Mouse (Mus musculus) liver, adult 2 months (tissue): Measurements from ENCODE around the gene Rapgef5.

Experiments used
- CTCF ChIP-seq: fragments of 200-500 bp; IDR thresholded peaks from 2 replicates; pipeline ENCODE4 v1.5.1; 2011; ENCODE audit warnings: low read depth, low read length, control low read depth
- POLR2A ChIP-seq: fragments of 200-500 bp; IDR thresholded peaks from 2 replicates; pipeline ENCODE4 v1.6.1; 2011; ENCODE audit warnings: low read length, control low read depth; ENCODE audit not compliant: insufficient read depth; ENCODE audit errors: extremely low read depth

GRCm38 (mm10) chr12:117760373-117760772 is 244.1 kb downstream of the Rapgef5 start:
- TF ChIP-seq CTCF (no peak), POLR2A (no peak)
